Mouse (Mus musculus) megakaryocyte, embryonic 14.5 days (primary cell): ENCODE data around the gene Tnfrsf19. TPM values are rescaled to one million over a fixed set of nuclear protein-coding genes. Genes with fewer than 3 reads are reported as not detected.

Experiments
- H3K27me3 ChIP-seq: replicated peaks from 2 replicates; pipeline ENCODE3; 2012; ENCODE audit warnings: inconsistent platforms
- H3K36me3 ChIP-seq: replicated peaks from 2 replicates; pipeline ENCODE3; 2012; ENCODE audit warnings: low read length, inconsistent platforms, mixed read lengths
- H3K4me1 ChIP-seq: 2 replicates; pipeline ENCODE4 v1.6.1; 2012; ENCODE audit warnings: inconsistent platforms
- H3K4me3 ChIP-seq: replicated peaks from 2 replicates; pipeline ENCODE3; 2012; ENCODE audit warnings: moderate library complexity, mild to moderate bottlenecking, inconsistent platforms
- H3K9me3 ChIP-seq: 2 replicates; pipeline ENCODE4 v1.6.1; 2012; ENCODE audit warnings: inconsistent platforms
- FLI1 ChIP-seq: IDR thresholded peaks from 2 replicates; pipeline ENCODE4 v1.6.1; 2012; ENCODE audit warnings: low read length, inconsistent platforms, mixed read lengths
- GATA1 ChIP-seq: IDR thresholded peaks from 3 replicates; pipeline ENCODE4 v1.6.1; 2012; ENCODE audit warnings: mixed read lengths, low read length, inconsistent platforms, borderline replicate concordance
- polyA plus RNA-seq: library from polyadenylated mRNA; stranded (reverse); fragments of >175 nt; gene quantifications from 2 replicates; pipeline ENCODE4 v1.2.3, GENCODE M21; 2012; ENCODE audit warnings: low replicate concordance; ENCODE audit not compliant: insufficient read depth

Gene Tnfrsf19
- polyA plus RNA-seq, 1 experiment: not detected

DNA sequence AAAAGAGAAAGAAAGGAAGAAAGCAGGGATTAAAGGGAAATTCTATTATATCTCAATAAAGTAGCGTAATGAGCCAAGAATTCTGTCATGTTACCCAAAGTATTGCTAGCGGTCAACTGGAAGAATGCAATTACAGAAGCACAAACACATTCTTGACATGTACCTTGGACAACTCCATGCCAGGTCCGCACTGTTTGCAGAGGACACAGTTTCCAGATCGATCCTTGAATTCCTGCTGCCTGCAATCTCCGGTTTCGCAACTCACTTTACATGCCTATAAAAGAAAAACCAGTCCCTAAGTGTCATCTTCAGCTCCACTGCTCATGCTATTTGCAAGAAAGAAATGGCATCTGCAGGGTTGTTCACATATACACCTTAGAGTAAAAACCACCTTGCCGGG is 22.3 kb downstream of the Tnfrsf19 start:
- Histone ChIP-seq H3K4me1 (no peaks in the 10 kb centered on the region), H3K27me3 (no peaks in the 10 kb centered on the region), H3K4me3 (no peak overlapping the region), H3K36me3 (no peaks in the 10 kb centered on the region), H3K9me3 (peaks cover 10% of the 10 kb centered on the region; the same call in 1 of the 2 replicates)
- no peak for TF ChIP-seq FLI1
- no peak for TF ChIP-seq GATA1

DNA sequence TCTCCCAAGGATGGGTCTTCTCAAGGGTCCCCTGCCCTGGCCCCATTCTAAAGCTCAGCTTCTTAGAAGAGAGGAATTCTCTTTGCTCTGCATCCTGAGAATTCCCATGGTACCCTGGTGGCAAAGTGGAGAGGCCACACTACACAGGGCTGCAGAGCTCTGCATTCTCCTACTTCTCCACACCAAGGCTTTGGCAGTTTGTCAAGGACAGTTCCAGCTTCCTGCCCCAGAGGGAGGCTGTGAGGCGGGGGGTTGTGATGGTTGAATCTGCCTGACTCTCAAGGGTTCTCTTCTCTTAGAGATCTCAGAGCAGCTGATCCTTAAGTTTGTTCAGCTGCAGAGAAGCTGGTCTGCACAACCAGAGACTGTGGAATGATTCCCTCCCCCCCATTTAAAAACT is 23.9 kb downstream of the Tnfrsf19 start:
- H3K4me3 ChIP-seq: no peak overlapping the region
- no peaks in the 10 kb centered on the region for H3K36me3 ChIP-seq
- no peak for TF ChIP-seq GATA1
- TF ChIP-seq FLI1: no peak
- peaks cover 13% of the 10 kb centered on the region; the same call in 1 of the 2 replicates for H3K9me3 ChIP-seq
- H3K4me1 ChIP-seq: no peaks in the 10 kb centered on the region
- no peaks in the 10 kb centered on the region for H3K27me3 ChIP-seq

DNA sequence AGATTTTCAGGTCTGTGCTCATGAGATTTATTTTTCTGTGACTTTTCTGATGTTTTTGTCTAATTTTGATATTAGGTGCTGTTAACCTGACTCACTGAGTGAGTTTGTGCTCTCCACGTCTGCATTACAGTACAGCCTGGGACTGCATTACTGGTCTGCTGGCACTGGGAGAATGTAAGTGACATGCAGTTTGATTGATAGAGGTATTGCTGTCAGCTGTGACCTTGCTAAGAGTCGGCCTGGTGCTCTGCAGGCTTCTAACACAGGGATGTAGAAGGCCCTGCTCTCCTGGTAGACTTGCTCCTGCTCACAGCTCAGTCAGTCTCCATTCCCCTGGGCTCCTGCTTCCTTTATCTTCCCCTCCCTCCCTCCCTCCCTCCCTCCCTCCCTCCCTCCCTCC is 25.3 kb downstream of the Tnfrsf19 start:
- H3K36me3 ChIP-seq: no peaks in the 10 kb centered on the region
- peaks cover 7% of the 10 kb centered on the region for H3K27me3 ChIP-seq

DNA sequence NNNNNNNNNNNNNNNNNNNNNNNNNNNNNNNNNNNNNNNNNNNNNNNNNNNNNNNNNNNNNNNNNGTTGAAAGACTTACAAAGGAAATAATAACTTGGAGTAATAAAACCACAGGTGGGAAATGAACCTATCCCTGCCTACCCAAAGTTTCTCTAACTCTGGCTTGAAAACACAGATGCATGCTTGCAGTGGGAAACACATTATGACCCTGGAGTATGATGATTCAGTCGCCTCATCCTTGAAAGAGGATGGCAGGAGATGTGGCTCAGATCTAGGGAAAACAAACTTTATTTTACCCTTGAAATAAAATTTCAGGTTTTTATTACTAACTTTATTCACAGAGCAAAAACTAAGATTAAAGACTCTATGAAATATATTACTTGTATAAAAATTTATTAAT is 26.4 kb downstream of the Tnfrsf19 start:
- Histone ChIP-seq H3K9me3 (peaks cover 13% of the 10 kb centered on the region; the same call in 1 of the 2 replicates), H3K4me1 (no peaks in the 10 kb centered on the region), H3K27me3 (peaks cover 9% of the 10 kb centered on the region), H3K4me3 (no peak overlapping the region), H3K36me3 (no peaks in the 10 kb centered on the region)
- TF ChIP-seq FLI1 (no peak), GATA1 (no peak)

More for the DNA sequence above, 25.3 kb downstream of the Tnfrsf19 start:
- Histone ChIP-seq H3K4me3 (no peak overlapping the region), H3K4me1 (no peaks in the 10 kb centered on the region), H3K9me3 (peaks cover 13% of the 10 kb centered on the region; the same call in 1 of the 2 replicates)
- no peak for TF ChIP-seq FLI1
- no peak for TF ChIP-seq GATA1

DNA sequence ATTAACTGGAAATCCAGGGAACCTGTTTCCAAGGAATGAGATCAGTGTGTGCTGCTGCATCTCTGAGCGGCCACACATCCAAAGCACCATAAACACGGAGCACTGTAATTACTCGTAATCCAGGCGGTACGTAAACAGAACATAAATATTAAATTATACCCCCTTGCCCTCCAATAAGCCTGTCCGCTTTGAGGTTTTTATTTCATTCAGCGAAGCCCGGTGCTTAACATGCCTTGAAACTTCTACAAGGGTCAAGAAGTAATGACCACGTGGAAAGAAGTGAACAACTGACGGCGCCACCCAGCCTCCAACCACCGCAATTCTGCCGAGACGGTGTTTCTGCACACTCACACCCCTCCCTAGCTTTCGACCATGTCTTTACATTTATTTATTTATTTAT is 31.7 kb downstream of the Tnfrsf19 start:
- peaks cover 21% of the 10 kb centered on the region for H3K27me3 ChIP-seq
- no peak for TF ChIP-seq FLI1
- TF ChIP-seq GATA1: no peak

DNA sequence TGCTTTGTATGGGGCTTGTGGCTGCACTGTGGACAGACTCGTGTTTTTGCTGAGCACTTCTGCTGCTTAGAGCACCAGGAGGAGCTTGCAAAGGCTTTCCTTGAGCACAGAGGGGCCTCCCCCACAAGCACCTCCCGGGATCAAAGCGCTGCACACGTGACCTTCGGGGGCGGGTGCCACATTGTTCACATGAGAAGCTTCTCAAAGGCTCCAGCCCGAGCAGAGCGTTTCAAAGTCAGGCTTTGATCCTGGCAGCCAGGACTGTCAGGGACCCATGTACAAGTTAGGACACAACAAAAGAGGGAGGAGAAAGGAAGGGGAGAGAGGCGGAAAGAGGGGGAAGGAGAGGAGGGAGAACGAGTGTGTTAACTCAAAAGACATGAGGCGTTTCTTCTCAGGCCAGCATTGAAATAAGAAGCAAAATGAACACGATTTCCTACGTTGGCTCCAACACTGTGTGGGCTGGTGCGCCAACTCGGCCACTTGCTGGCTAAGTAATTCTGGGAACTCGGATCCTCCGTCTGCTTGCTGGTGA is 33.8 kb downstream of the Tnfrsf19 start:
- Histone ChIP-seq H3K4me1 (no peaks in the 10 kb centered on the region), H3K9me3 (no peaks in the 10 kb centered on the region), H3K4me3 (no peak overlapping the region), H3K27me3 (peaks cover 21% of the 10 kb centered on the region), H3K36me3 (no peaks in the 10 kb centered on the region)
- TF ChIP-seq GATA1: no peak
- no peak for TF ChIP-seq FLI1

More for the DNA sequence above, 31.7 kb downstream of the Tnfrsf19 start:
- Histone ChIP-seq H3K4me3 (no peak overlapping the region), H3K36me3 (no peaks in the 10 kb centered on the region), H3K9me3 (peaks cover 5% of the 10 kb centered on the region; the same call in 1 of the 2 replicates), H3K4me1 (no peaks in the 10 kb centered on the region)

DNA sequence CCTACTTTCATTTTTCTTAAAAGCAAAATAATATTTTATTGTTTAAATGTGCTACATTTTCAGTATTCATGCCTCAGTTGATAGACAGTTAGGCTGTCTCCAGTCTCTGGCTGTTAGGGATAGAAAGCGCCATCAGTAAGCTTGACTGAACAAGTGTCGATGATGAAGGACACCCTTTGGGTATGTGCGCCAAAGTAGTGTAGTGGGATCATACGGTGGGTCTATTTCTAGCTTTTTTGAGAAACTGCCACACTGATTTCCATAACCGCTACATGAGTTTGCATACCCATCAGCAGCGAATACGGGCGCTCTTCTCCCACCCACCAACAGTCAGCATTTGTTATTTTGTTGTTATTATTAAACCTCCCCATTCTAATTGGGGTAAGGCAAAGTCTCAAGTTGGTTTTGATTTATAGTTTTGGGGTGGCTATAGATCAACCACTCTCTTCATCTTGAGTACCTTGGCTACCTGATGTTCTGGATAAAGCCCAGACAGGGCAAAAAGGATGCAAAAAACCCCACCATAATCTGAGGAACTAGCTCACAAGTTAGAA is 34.6 kb downstream of the Tnfrsf19 start:
- Histone ChIP-seq H3K9me3 (no peaks in the 10 kb centered on the region), H3K27me3 (peaks cover 16% of the 10 kb centered on the region), H3K4me1 (no peaks in the 10 kb centered on the region), H3K36me3 (no peaks in the 10 kb centered on the region), H3K4me3 (no peak overlapping the region)
- TF ChIP-seq GATA1 (no peak), FLI1 (no peak)

DNA sequence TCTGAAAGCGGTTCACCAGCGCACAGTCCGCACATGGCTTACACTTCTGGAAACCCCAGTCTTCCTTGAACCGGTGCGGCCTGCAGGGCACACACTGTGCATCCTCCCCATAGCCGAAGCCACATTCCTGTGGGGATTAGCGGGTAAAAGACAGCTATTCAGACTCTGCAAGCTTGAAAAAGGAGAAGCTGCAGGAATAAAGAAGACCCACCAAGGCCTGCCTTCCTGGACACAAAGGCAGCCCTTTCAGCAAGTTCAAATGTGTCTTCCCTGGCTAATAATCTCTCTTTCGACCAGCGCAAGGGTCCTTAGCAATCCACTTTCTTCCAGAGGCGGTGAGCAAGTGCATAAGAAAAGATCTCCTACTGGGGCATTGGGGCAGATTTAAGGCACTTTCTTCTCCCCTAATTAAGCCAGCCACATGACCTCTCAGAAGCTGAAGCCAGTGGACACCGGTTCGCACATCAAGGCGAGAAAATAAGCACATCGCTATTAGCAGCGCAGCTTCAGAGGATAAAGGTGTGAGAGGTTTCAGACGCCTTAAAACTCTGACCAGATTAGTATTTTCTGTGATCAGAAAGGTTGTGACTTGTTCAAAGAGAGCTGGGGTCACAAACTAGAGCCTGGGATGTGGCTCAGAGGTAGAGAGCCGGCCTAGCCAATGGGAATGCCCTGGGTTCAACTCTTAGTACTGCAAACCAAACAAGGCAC is 41.0 kb downstream of the Tnfrsf19 start:
- TF ChIP-seq GATA1: no peak
- no peak for TF ChIP-seq FLI1
- Histone ChIP-seq H3K27me3 (peaks cover 2% of the 10 kb centered on the region), H3K4me1 (no peaks in the 10 kb centered on the region), H3K9me3 (no peaks in the 10 kb centered on the region), H3K4me3 (no peak overlapping the region), H3K36me3 (no peaks in the 10 kb centered on the region)

DNA sequence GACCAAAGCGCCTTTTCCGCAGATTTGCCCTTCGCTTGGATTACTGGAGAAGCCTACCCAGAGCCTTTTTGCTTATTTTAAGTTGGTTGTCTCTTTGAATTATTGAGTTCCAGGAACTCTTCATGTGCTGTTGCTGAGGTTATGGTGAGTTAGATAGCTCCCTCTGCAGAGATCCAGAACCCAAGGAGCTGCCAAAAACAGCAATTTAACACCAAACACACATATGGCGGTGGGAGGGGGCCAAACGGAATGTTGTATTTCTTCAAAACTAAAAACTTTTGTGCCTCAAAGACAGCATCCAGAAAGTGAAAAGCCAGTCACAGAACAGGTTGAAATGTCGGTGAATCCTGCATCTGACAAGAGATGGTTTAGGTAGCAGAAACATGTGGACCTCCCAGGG is 42.6 kb downstream of the Tnfrsf19 start:
- Histone ChIP-seq H3K4me3 (no peak overlapping the region), H3K4me1 (no peaks in the 10 kb centered on the region), H3K36me3 (no peaks in the 10 kb centered on the region), H3K27me3 (peaks cover 2% of the 10 kb centered on the region), H3K9me3 (no peaks in the 10 kb centered on the region)
- TF ChIP-seq FLI1: no peak
- TF ChIP-seq GATA1: no peak

DNA sequence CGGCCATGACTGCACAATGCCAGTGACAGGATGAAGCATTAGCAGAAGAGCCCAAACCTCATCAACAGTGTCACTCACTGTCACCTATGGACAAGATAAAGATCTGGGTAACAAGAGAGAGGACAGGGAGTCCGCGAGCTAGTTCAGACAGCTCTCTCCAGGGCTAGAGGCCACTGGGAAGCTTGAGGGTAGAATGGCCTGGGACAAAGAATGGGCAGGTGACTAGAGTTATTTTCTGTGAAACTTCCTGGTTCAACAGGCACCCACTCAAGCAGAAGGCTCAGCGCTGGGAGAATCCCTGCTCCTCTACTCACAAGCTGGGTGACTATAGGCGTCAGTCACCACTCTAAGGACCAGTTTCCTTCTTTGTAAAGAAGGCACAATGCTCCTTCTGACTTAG is 46.2 kb downstream of the Tnfrsf19 start:
- no peaks in the 10 kb centered on the region for H3K36me3 ChIP-seq
- peaks cover 2% of the 10 kb centered on the region for H3K27me3 ChIP-seq
- H3K9me3 ChIP-seq: no peaks in the 10 kb centered on the region
- H3K4me1 ChIP-seq: no peaks in the 10 kb centered on the region
- H3K4me3 ChIP-seq: no peak overlapping the region
- TF ChIP-seq FLI1: no peak
- no peak for TF ChIP-seq GATA1
